Mouse (Mus musculus): ENCODE data around the gene Pus7.

DNA sequence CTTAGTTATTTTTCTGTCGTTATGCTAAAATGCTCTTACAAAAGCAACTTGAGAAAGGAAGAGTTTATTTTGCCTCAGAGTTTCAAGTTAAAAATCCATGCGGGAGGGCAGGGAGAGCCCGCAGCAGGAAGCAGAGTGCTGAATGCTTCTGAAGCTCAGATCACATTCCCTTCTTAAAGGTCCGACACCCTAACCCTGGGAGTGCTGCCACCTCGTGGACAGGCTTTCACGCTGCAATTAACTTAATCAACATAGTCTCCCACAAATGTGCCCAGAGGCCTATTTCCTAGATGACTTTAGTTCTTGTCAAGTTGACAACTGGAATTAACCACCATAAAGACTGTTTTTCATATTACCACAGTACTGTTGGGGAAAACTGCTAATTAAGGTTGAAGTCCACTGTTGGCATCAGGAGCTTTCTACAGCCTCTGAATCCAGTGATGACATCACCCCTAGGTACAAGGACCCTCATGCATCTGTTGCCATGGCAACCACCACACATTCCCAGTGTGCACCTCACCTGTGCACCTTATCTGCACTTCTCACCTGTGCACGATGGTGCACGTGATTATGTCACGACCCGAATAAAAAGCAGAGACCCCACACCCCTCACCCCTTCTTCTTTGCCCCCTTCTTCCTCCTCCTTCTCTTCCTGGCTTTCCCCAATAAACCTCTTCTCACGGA is 43.0 kb upstream of the Pus7 start:
- TF ChIP-seq POLR2A (IDR thresholded peaks at IDR 0.05; ENCODE audit: low read depth, low read length) = no peak
- peak; percentile 84 for TF ChIP-seq CTCF (conservative IDR thresholded peaks at IDR 0.05; ENCODE audit: insufficient read depth, insufficient read length, low read depth, low read length)
